Comparison of ENCODE assay signal across 23 mouse cellular contexts in the genomic region with DNA sequence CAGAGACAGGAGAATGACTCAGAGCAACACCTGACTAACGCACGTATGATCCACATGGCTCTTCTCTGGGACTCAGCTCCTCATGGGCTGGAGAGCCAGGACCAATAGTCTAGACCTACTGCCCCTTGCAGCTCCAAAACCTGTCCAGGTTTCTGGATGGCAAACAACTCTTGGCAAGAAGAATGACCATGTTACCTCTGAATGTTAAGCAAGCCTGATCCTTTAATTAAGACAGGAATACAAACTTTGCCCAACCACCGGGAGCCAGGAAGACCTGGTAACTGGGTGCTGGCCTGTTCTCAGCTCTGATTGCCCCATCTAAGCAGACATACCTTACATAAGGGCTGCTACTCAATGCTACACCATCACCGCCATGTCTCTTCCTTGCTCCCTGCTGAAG. TPM values are rescaled to one million over a fixed set of nuclear protein-coding genes. Genes with fewer than 3 reads are reported as not detected.
"Had no signal": no experiment of that assay in that cellular context is flagged by ENCODE, and none has a peak within 500 bp of the region (broad histone marks: within the 10 kb centered on the region; RNA-seq: fewer than 3 reads in every experiment).

No protein-coding gene starts in this region.

- H3K27me3 ChIP-seq: liver, embryonic 13.5 days; liver, embryonic 15.5 days; neural tube, embryonic 15.5 days had no signal

- H3K27ac ChIP-seq: liver, embryonic 13.5 days; liver, embryonic 15.5 days; midbrain, embryonic 10.5 days; midbrain, embryonic 12.5 days; neural tube, embryonic 13.5 days; neural tube, embryonic 15.5 days had no signal

- H3K9ac ChIP-seq: liver, embryonic 13.5 days; liver, embryonic 15.5 days; lung, embryonic 14.5 days; midbrain, embryonic 12.5 days; neural tube, embryonic 13.5 days; neural tube, embryonic 15.5 days had no signal

- H3K36me3 ChIP-seq: midbrain, embryonic 12.5 days had no signal

- H3K4me2 ChIP-seq: liver, embryonic 13.5 days; liver, embryonic 15.5 days; lung, embryonic 14.5 days; midbrain, embryonic 12.5 days; neural tube, embryonic 13.5 days; neural tube, embryonic 15.5 days had no signal

- ATAC-seq: midbrain, embryonic 16.5 days had no signal

- H3K4me3 ChIP-seq: liver, embryonic 13.5 days; liver, embryonic 15.5 days; midbrain, embryonic 10.5 days; midbrain, embryonic 12.5 days; myocyte; neural tube, embryonic 13.5 days; neural tube, embryonic 15.5 days had no signal

- DNase-seq: liver, embryonic 13.5 days; lung, adult 18-20 months; lung, embryonic 14.5 days; lung, postnatal 10 days; lung, postnatal 4 days; midbrain, embryonic 14.5 days; right cerebral cortex, postnatal 14 days; right cerebral cortex, postnatal 4 days; spleen, adult 18-20 months; thymus, adult 18-20 months; thymus, postnatal 14 days; thymus, postnatal 36 days had no signal

- H3K9me3 ChIP-seq: liver, embryonic 13.5 days; liver, embryonic 15.5 days; midbrain, embryonic 10.5 days; midbrain, embryonic 12.5 days; neural tube, embryonic 13.5 days; neural tube, embryonic 15.5 days had no signal

RNA-seq across cellular contexts. Expression of a gene that starts 56.8 kb away (rescaled TPM):
- total RNA-seq: megakaryocyte-erythroid progenitor cell, adult 5-6 weeks had no signal
- polyA plus RNA-seq: liver, embryonic 13.5 days; liver, embryonic 15.5 days; lung, embryonic 16.5 days; small intestine, adult 2 months; stomach, embryonic 16.5 days had no signal
